Mouse (Mus musculus): ENCODE data around the gene Ntan1. TPM values are rescaled to one million over a fixed set of nuclear protein-coding genes. Genes with fewer than 3 reads are reported as not detected.
"Not testable (repeated sequence)": the region's sequence is repeated elsewhere in the genome, so short reads cannot be mapped to it uniquely, and the experiment has no call there.

Ntan1 gene
- total RNA-seq, 2 experiments from 2014 or later, result 47.9 to 49.4 TPM

GRCm38 (mm10) chr16:13825781-13826490 lies 7.3 kb downstream of the Ntan1 start:
- DNase-seq (ENCODE audit: low spot score), result no peak
- intact Hi-C loops (cut with DNase I), result no loop called here

- intact Hi-C loops (cut with DNase I), result no loop called here
- no peak for DNase-seq (ENCODE audit: low spot score)
Measured at GRCm38 (mm10) chr16:13826511-13826910, 7.9 kb downstream of the Ntan1 start.

- intact Hi-C loops (cut with DNase I), result no loop called here
- no peak for DNase-seq (ENCODE audit: low spot score)
Measured at GRCm38 (mm10) chr16:13830444-13830843, 11.8 kb downstream of the Ntan1 start.

GRCm38 (mm10) chr16:13831606-13832005 lies 13.0 kb downstream of the Ntan1 start:
- intact Hi-C loops (cut with DNase I), result no loop called here
- no peak for DNase-seq (ENCODE audit: low spot score)

DNA sequence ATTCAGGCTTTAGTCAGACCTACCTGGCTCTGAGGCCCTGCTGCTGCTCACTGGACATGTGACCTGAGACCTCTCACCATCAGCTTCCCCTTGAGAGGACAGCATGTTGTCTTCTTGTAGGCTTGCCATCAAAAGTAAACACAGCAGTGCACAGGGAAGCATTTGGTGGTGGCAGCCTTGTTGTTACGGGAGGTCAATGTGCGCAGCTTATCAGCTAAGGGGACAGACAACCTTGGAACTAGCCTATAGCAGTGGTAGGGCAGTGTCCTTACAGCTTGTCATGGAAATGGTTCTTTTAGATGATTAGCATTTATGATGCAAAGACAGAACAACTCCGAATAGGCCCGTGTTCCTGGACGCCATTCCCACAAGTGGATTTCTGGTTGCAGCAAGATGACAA lies 15.7 kb downstream of the Ntan1 start:
- no peak for DNase-seq (ENCODE audit: low spot score)
- intact Hi-C loops (cut with DNase I), result no loop called here

DNA sequence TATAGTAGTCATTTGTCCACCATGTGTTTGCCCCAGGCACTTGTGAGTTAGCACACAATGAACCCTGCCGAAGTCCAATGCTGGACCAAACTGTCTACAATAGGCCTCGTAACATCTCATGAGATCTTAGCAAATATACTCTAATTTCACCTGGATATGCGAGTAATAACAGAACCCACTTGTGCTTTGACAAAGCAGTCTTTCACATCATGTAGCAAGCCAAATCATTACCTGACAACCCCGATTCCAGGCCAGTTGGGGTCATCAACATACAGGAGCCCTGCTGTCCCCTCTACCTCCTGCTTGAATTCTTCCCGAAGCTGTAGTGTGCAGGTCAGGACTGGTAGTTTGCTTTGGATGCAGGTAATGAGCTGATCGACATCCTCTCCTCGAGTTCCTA lies 21.4 kb downstream of the Ntan1 start:
- intact Hi-C loops (cut with DNase I), result no loop called here
- DNase-seq (ENCODE audit: low spot score), result no peak

DNA sequence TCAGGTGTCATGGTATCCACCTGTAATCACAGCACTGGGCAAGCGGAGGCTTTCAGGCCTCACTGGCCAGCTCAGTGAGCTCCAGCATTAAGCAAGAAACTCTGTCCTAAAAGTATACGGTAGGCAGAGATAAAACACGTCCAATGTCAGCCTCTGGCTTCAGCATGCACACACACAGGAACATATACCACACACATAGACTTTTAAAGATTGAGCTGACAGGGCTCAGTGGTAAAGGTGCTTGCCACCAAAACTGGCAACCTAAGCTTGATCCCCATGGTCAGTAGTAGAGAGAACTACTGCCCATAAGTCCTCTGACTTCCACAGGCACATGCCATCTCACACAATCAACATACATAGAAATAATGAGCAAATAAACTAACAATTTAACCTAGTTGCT lies 22.3 kb downstream of the Ntan1 start:
- intact Hi-C loops (cut with DNase I), result no loop called here
- DNase-seq (ENCODE audit: low spot score), result no peak

GRCm38 (mm10) chr16:13845031-13845430 lies 26.4 kb downstream of the Ntan1 start:
- intact Hi-C loops (cut with DNase I), result no loop called here
- DNase-seq (ENCODE audit: low spot score), result no peak

GRCm38 (mm10) chr16:13846675-13847074 lies 28.0 kb downstream of the Ntan1 start:
- intact Hi-C loops (cut with DNase I), result no loop called here
- no peak for DNase-seq (ENCODE audit: low spot score)

- DNase-seq (ENCODE audit: low spot score), result no peak
- intact Hi-C loops (cut with DNase I), result no loop called here
Measured at GRCm38 (mm10) chr16:13848310-13848709, 29.7 kb downstream of the Ntan1 start.

DNA sequence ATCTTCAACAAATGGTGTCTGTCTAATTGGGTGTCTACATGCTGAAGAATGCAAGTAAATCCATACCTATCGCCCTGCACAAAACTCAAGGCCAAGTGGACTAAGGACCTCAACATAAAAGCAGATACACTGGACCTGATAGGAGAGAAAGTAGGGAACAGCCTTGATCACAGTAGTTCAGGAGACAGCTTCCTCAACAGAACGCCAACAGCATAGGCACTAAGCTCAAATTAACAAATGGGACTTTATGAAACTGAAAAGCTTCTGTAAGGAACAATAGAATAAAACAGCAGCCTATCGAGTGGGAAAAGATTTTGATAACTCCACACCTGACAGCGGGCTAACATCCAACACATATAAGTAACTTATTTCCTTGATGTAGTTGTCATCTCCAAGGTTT lies 32.8 kb downstream of the Ntan1 start:
- DNase-seq (ENCODE audit: low spot score), result no peak
- intact Hi-C loops (cut with DNase I), result no loop called here

GRCm38 (mm10) chr16:13853886-13854285 lies 35.2 kb downstream of the Ntan1 start:
- intact Hi-C loops (cut with DNase I), result no loop called here
- no peak for DNase-seq (ENCODE audit: low spot score)

DNA sequence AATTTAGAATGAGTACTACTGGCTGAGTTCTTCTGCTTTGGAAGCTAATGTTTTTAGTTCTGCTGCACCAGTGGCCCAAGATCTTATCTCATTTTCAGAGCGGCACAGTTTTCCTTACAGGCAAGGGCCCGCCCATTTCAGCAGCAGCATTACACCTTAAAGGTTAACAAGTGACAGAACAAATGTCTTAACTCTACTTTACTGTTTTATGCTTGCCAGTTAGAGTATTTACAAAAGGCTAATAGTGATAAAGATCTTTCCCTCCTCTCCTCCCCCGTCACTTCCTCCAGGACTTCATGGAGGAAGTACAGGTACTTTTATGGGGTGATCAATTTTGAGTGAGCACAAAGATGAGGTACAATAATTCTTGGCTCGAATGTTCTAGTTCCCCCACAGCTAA lies 47.4 kb downstream of the Ntan1 start:
- intact Hi-C loops (cut with DNase I), result no loop called here
- DNase-seq (ENCODE audit: low spot score), result no peak

GRCm38 (mm10) chr16:13866616-13867015 lies 48.0 kb downstream of the Ntan1 start:
- no peak for DNase-seq (ENCODE audit: low spot score)
- intact Hi-C loops (cut with DNase I), result no loop called here

GRCm38 (mm10) chr16:13867406-13867805 lies 48.8 kb downstream of the Ntan1 start:
- DNase-seq (ENCODE audit: low spot score), result not testable (repeated sequence)

GRCm38 (mm10) chr16:13867910-13868514 lies 49.4 kb downstream of the Ntan1 start:
- intact Hi-C loops (cut with DNase I), result no loop called here
- DNase-seq (ENCODE audit: low spot score), result no peak

More at GRCm38 (mm10) chr16:13867406-13867805, 48.8 kb downstream of the Ntan1 start:
- intact Hi-C loops (cut with DNase I), result not testable (repeated sequence)

- intact Hi-C loops (cut with DNase I), result no loop called here
- no peak for DNase-seq (ENCODE audit: low spot score)
Measured at GRCm38 (mm10) chr16:13875483-13875882, 56.8 kb downstream of the Ntan1 start.

DNA sequence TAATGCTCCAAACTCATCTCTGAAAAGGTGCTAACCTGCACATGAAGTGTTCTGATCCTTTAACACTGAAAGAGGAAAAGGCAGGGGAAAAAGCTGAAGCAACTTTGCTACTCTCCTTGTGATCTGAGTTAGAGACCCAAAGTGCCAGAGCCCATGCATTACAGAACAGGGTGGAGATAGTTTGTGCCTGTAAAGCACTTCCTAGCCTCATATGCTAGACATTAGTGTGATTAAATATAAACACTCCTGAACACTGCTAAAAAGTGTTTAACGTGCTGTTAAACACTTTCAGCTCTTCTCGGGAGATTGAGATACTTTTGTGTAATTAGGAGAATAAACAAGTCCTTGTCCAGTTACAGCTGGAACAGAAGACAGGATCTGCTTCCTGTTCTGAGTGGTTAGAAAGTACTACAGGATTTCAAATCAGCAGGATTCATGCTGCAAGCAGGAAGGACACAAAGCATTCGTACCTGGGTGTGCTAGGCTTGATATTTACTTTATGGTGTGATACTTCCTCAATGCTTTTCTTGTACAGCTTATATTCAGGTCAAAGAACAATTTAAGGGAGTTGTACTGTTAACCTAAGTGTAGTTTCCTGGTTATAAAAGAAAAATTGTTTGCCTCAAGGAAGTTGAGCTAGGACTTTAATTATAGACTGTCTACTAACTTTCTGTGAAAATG lies 64.6 kb downstream of the Ntan1 start:
- no peak for DNase-seq (ENCODE audit: low spot score)
- intact Hi-C loops (cut with DNase I), result no loop called here

Data from heart, postnatal 25 days (tissue).